Mouse (Mus musculus): ENCODE measurements around the gene Odf3l2.

DNA sequence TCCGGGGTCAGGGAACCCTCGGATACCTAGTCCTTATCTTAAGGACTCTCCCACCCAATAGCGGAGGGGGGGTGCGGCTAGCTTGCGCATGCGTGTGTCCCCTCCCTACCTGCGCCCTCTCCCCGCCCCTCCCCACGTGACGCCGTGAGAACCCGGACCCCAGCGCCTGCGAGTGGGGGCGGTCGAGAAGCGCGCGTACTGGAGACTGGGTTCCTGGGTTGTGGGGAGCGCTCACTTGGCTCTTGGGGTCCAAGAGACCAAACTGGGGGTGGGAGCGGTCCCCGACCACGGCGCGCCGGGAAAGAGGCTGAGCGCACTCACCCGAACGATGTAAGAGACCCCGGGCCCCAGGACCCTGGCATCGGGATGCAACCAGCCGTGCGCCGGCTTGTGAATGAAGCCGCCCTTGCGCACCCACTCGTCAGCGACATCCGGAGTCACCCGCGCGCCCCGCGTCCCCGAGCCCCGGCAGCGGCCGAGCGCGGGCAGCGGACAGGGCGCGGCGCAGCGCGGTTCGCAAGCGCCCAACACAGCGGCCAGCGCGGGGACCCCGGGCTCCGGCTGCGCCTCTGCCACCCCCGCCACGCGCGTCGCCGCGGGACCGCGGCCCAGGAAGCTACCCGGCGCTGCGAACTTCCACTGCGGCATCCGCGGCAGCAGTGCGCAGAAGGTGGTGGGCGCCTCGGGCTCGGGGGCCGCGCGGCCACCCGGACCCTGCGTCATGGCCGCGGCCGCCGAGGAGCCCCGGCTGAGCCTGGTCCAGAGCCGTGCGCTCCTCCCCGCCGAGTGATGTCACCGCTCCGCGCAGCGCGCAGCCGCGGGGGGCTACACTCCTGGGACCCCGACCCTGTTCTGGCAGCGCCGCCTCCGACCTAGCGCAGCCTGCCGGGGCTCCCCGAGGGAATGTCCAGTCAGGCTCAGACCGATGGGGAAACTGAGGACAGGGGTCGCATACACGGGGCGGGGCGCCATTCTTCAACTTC lies 8.1 kb downstream of the Odf3l2 start, which contains the start of gene Shc2:
- TF ChIP-seq CTCF (IDR thresholded peaks at IDR 0.05; ENCODE audit: low read depth) (no peak), EP300 (optimal IDR thresholded peaks at IDR 0.05) (no peak)
